Mouse (Mus musculus): Measurements from ENCODE around the gene Usp36.
"Not testable (repeated sequence)": the region's sequence is repeated elsewhere in the genome, so short reads cannot be mapped to it uniquely, and the experiment has no call there.

The Usp36 gene

GRCm38 (mm10) chr11:118289999-118290889, at the start of gene Usp36:
TSS of gene Usp36 (minus strand) at chr11:118290244.
- DNase-seq (ENCODE audit: low read depth, low spot score), result peak; percentile 100

- DNase-seq (ENCODE audit: low read depth, low spot score), result no peak
Measured at GRCm38 (mm10) chr11:118337491-118338168, 47.6 kb upstream of the Usp36 start.

GRCm38 (mm10) chr11:118333431-118333830, 43.4 kb upstream of the Usp36 start:
- no peak for DNase-seq (ENCODE audit: low read depth, low spot score)

GRCm38 (mm10) chr11:118332376-118332775, 42.3 kb upstream of the Usp36 start:
- no peak for DNase-seq (ENCODE audit: low read depth, low spot score)

GRCm38 (mm10) chr11:118330777-118331176, 40.7 kb upstream of the Usp36 start:
- DNase-seq (ENCODE audit: low read depth, low spot score), result no peak

- DNase-seq (ENCODE audit: low read depth, low spot score), result no peak
Measured at GRCm38 (mm10) chr11:118330361-118330760, 40.3 kb upstream of the Usp36 start.

GRCm38 (mm10) chr11:118328947-118329346, 38.9 kb upstream of the Usp36 start:
- DNase-seq (ENCODE audit: low read depth, low spot score), result no peak

GRCm38 (mm10) chr11:118328511-118328910, 38.5 kb upstream of the Usp36 start:
- DNase-seq (ENCODE audit: low read depth, low spot score), result no peak

GRCm38 (mm10) chr11:118326991-118327971, 37.2 kb upstream of the Usp36 start:
- no peak for DNase-seq (ENCODE audit: low read depth, low spot score)

- no peak for DNase-seq (ENCODE audit: low read depth, low spot score)
Measured at GRCm38 (mm10) chr11:118326491-118326890, 36.4 kb upstream of the Usp36 start.

GRCm38 (mm10) chr11:118324541-118324940, 34.5 kb upstream of the Usp36 start:
- no peak for DNase-seq (ENCODE audit: low read depth, low spot score)

GRCm38 (mm10) chr11:118323974-118324373, 33.9 kb upstream of the Usp36 start:
- DNase-seq (ENCODE audit: low read depth, low spot score), result no peak

GRCm38 (mm10) chr11:118322647-118323046, 32.6 kb upstream of the Usp36 start:
- peak; percentile 36 for DNase-seq (ENCODE audit: low read depth, low spot score)

GRCm38 (mm10) chr11:118321971-118322370, 31.9 kb upstream of the Usp36 start:
- no peak for DNase-seq (ENCODE audit: low read depth, low spot score)

GRCm38 (mm10) chr11:118321500-118321899, 31.5 kb upstream of the Usp36 start:
- no peak for DNase-seq (ENCODE audit: low read depth, low spot score)

- no peak for DNase-seq (ENCODE audit: low read depth, low spot score)
Measured at GRCm38 (mm10) chr11:118318678-118319077, 28.6 kb upstream of the Usp36 start.

- peak; percentile 46 for DNase-seq (ENCODE audit: low read depth, low spot score)
Measured at GRCm38 (mm10) chr11:118317129-118317528, 27.1 kb upstream of the Usp36 start.

GRCm38 (mm10) chr11:118316231-118316806, 26.3 kb upstream of the Usp36 start:
- no peak for DNase-seq (ENCODE audit: low read depth, low spot score)

- no peak for DNase-seq (ENCODE audit: low read depth, low spot score)
Measured at GRCm38 (mm10) chr11:118312132-118312723, 22.2 kb upstream of the Usp36 start.

GRCm38 (mm10) chr11:118307962-118308361, 17.9 kb upstream of the Usp36 start:
- not testable (repeated sequence) for DNase-seq (ENCODE audit: low read depth, low spot score)

GRCm38 (mm10) chr11:118303959-118304358, 13.9 kb upstream of the Usp36 start:
- not testable (repeated sequence) for DNase-seq (ENCODE audit: low read depth, low spot score)

All from retina, adult 2 months (tissue).